ENCODE assay signal across 21 mouse cellular contexts in genomic region chr15:18926964-18927363, GRCm38 (mm10).
"Had no signal": no experiment of that assay in that cellular context is flagged by ENCODE, and none has a peak within 500 bp of the region (broad histone marks: within the 10 kb centered on the region; RNA-seq: fewer than 3 reads in every experiment).

No protein-coding gene starts in this region.

- H3K27me3 ChIP-seq: lung, embryonic 15.5 days; megakaryocyte, embryonic 14.5 days; midbrain, embryonic 13.5 days; midbrain, embryonic 15.5 days; neural tube, embryonic 13.5 days; neural tube, embryonic 15.5 days had no signal

- ATAC-seq: liver, postnatal 0 days; lung, postnatal 0 days; midbrain, embryonic 13.5 days; midbrain, embryonic 15.5 days had no signal

- H3K36me3 ChIP-seq: lung, embryonic 15.5 days; midbrain, embryonic 13.5 days; midbrain, embryonic 15.5 days; neural tube, embryonic 13.5 days; neural tube, embryonic 15.5 days had no signal

- H3K27ac ChIP-seq: lung, embryonic 15.5 days; macrophage; midbrain, embryonic 13.5 days; midbrain, embryonic 15.5 days; neural tube, embryonic 13.5 days; neural tube, embryonic 15.5 days had no signal

- DNase-seq: liver, postnatal 0 days; lung, adult 2 months; lung, postnatal 14 days; lung, postnatal 36 days; retina, postnatal 1 day; right cerebral cortex, adult 18-20 months; right cerebral cortex, postnatal 25 days; right cerebral cortex, postnatal 4 days; spleen, adult 18-20 months; thymus, adult 18-20 months; thymus, postnatal 14 days; thymus, postnatal 36 days had no signal

- H3K9ac ChIP-seq: liver, postnatal 0 days; lung, embryonic 15.5 days; midbrain, embryonic 13.5 days; midbrain, embryonic 15.5 days; neural tube, embryonic 13.5 days; neural tube, embryonic 15.5 days had no signal

- H3K4me1 ChIP-seq: lung, embryonic 15.5 days; megakaryocyte, embryonic 14.5 days; midbrain, embryonic 13.5 days; midbrain, embryonic 15.5 days; neural tube, embryonic 13.5 days; neural tube, embryonic 15.5 days had no signal

- H3K4me3 ChIP-seq: lung, embryonic 15.5 days; megakaryocyte, embryonic 14.5 days; midbrain, embryonic 13.5 days; midbrain, embryonic 15.5 days; neural tube, embryonic 13.5 days; neural tube, embryonic 15.5 days had no signal

- H3K9me3 ChIP-seq: lung, embryonic 15.5 days; megakaryocyte, embryonic 14.5 days; midbrain, embryonic 13.5 days; midbrain, embryonic 15.5 days; neural tube, embryonic 13.5 days; neural tube, embryonic 15.5 days had no signal

- H3K4me2 ChIP-seq: lung, embryonic 15.5 days; midbrain, embryonic 11.5 days; midbrain, embryonic 13.5 days; midbrain, embryonic 15.5 days; neural tube, embryonic 13.5 days; neural tube, embryonic 15.5 days had no signal
